In the genomic region with DNA sequence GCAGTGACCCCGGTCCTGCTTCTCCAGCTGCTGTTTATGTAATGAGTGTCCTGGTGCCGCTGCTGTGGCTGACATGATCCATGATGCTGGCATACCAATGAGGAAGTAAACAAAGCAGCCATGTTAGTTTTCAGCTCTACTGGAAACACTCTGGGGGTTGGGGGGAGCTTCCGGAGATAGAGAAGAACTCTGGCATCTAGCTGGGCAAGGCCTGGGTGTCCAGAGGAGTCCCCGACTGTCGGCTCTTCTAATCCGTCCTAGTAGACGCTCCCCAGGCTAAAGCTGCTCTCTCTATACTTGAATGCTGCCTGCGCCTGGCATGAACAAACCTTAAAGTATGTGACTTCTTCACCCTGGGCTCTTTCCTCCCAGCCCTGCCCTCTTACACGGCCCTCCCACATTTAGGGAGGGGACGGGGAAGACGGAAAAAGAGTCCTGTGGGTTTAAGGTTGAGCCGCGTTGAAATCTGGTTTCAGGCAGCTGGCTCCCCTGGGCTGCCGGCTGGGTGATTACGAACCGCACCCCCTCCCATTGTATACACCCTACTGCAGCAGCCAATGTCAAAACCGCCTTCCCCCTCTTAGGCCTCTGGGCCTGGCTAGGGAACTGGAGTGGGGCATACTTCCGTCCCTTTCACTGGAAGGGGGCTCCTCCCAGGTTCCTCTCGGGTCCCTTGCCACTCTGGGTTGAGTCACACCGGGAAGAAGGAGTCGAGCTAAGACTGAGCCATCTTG, we compare ENCODE assay signal across 8 mouse cellular contexts. TPM values are rescaled to one million over a fixed set of nuclear protein-coding genes. Genes with fewer than 3 reads are reported as not detected.
DNase-seq lines count a peak whose midpoint lies in the region; ATAC-seq and TF ChIP-seq lines count a peak whose summit lies in the region.

No protein-coding gene starts in this region.

- under 1% methylated on average over 21 of the region's 21 CpGs for WGBS in hindbrain, embryonic 15.5 days
- WGBS in liver, embryonic 11.5 days: 0% methylated on average over 21 of the region's 21 CpGs

- H3K36me3 ChIP-seq in hindbrain, embryonic 15.5 days: 0 out of 2 replicates have a peak, but pooled peaks cover 5% of the 10 kb centered on the region
- H3K36me3 ChIP-seq in liver, embryonic 11.5 days (ENCODE audit: control insufficient read depth, insufficient read depth, low read length): peaks cover 25% of the 10 kb centered on the region

- H3K4me3 ChIP-seq in layer of hippocampus, adult 2 months: peak overlapping the region; percentile 96
- H3K4me3 ChIP-seq in hindbrain, embryonic 15.5 days: peak overlapping the region; percentile 88
- peak overlapping the region; percentile 97 for H3K4me3 ChIP-seq in liver, embryonic 11.5 days (ENCODE audit: low read depth, low read length)

- peak overlapping the region; percentile 90 for H3K4me2 ChIP-seq in hindbrain, embryonic 15.5 days
- peak overlapping the region; percentile 99 for H3K4me2 ChIP-seq in liver, embryonic 11.5 days

- H3K4me1 ChIP-seq in hindbrain, embryonic 15.5 days (replicated peaks): peaks cover 51% of the 10 kb centered on the region
- H3K4me1 ChIP-seq in liver, embryonic 11.5 days (replicated peaks; ENCODE audit: control insufficient read depth, insufficient read depth, low read length): peaks cover 49% of the 10 kb centered on the region

- H3K27me3 ChIP-seq in hindbrain, embryonic 15.5 days: no peaks in the 10 kb centered on the region
- no peaks in the 10 kb centered on the region for H3K27me3 ChIP-seq in liver, embryonic 11.5 days (replicated peaks; ENCODE audit: control insufficient read depth, insufficient read depth, low read length)

- TF ChIP-seq CTCF in layer of hippocampus, adult 2 months (conservative IDR thresholded peaks at IDR 0.05): no peak
- no peak for TF ChIP-seq CTCF in brain, embryonic 14.5 days (IDR thresholded peaks at IDR 0.05; ENCODE audit: borderline replicate concordance, extremely low read depth, insufficient read depth, insufficient read length)

- peak in 1 of 2 experiments; percentile 41 for DNase-seq in layer of hippocampus, adult 2 months (ENCODE audit: low spot score in 2 of 2)
- DNase-seq in layer of hippocampus, adult 9-10 months (ENCODE audit: low spot score): no peak
- peak; percentile 89 for DNase-seq in brain, embryonic 14.5 days (ENCODE audit: low read depth)
- peak; percentile 78 for DNase-seq in gastrocnemius, adult 18-20 months (ENCODE audit: low spot score)
- DNase-seq in liver, embryonic 11.5 days (ENCODE audit: low spot score): peak; percentile 83
- DNase-seq in monocyte, adult 2 months (ENCODE audit: low read depth in 1 of 2, low spot score in 2 of 2): peak; percentile 57 to 80
- DNase-seq in testis, postnatal 10 days (ENCODE audit: low spot score): peak; percentile 67

- no peak for ATAC-seq in hindbrain, embryonic 15.5 days (ENCODE audit: low FRiP score, low read depth)
- ATAC-seq in liver, embryonic 11.5 days (replicated peaks; ENCODE audit: low FRiP score): peak; percentile 72

- H3K9ac ChIP-seq in hindbrain, embryonic 15.5 days: peak overlapping the region; percentile 98
- peak overlapping the region; percentile 99 for H3K9ac ChIP-seq in liver, embryonic 11.5 days (ENCODE audit: low read depth, low read length)

- H3K27ac ChIP-seq in layer of hippocampus, adult 2 months: peak overlapping the region; percentile 100
- peak overlapping the region; percentile 100 for H3K27ac ChIP-seq in hindbrain, embryonic 15.5 days (replicated peaks)
- H3K27ac ChIP-seq in liver, embryonic 11.5 days (ENCODE audit: low read depth, low read length): peak overlapping the region; percentile 100

- no peaks in the 10 kb centered on the region for H3K9me3 ChIP-seq in hindbrain, embryonic 15.5 days
- no peaks in the 10 kb centered on the region for H3K9me3 ChIP-seq in liver, embryonic 11.5 days (ENCODE audit: control insufficient read depth, low read length)

- TF ChIP-seq POLR2A in brain, embryonic 14.5 days (IDR thresholded peaks at IDR 0.05; ENCODE audit: borderline replicate concordance, extremely low read depth, insufficient read depth, insufficient read length, poor library complexity, severe bottlenecking): no peak

RNA-seq across cellular contexts. Expression of a gene that starts 2.0 kb away (rescaled TPM):
- 100 to 1,000 TPM in 1 of 2 experiments, 10 to 100 TPM in 1; 99.9 to 108 TPM for total RNA-seq in layer of hippocampus, adult 2 months (2021)
- 35.3 and 63.0 TPM in 2 replicates for polyA plus RNA-seq in brain, embryonic 14.5 days (2012; rRNA removed)
- 10 to 100 TPM; 17.6 to 22.5 TPM for total RNA-seq in gastrocnemius, adult 18-20 months (2021)
- 27.8 and 31.9 TPM in 2 replicates for polyA plus RNA-seq in hindbrain, embryonic 15.5 days (2015; fragmentation: Nextera tagmentation; extraction: Ambion mirVana)
- polyA plus RNA-seq in liver, embryonic 11.5 days (2014; fragmentation: Nextera tagmentation; extraction: Ambion mirVana): 22.9 and 24.1 TPM in 2 replicates
